Mouse (Mus musculus): ENCODE measurements around the gene Sigirr. TPM values are rescaled to one million over a fixed set of nuclear protein-coding genes. Genes with fewer than 3 reads are reported as not detected.
A peak's percentile ranks its signal among the peaks of the same experiment; 100 is the strongest.

The Sigirr gene
- polyA plus RNA-seq, 1 experiment from 2014 or later: 2.3 TPM

DNA sequence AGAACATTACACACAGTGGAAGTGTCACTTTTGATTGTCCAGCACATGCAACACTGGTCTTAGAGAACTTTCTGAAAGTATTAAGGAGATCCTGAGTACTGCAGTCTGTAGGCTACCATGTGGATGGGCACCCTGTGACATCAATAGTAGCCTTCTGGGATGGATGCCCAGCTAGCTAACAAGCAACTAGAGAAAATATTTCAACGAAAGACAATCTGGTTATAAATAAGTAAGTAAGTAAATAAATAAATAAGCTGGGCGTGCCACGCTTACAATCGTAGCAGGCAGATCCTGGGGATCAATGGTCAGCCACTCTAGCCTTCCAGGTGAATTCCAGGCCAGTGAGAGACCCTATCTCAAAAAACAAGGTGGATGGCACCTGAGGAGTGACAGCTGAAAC lies 48.4 kb downstream of the Sigirr start:
- Histone ChIP-seq H3K27ac (replicated peaks) (no peak overlapping the region), H3K4me1 (peaks cover 18% of the 10 kb centered on the region), H3K36me3 (peaks cover 15% of the 10 kb centered on the region), H3K4me3 (no peak overlapping the region), H3K27me3 (ENCODE audit: low read depth, poor library complexity, severe bottlenecking) (peaks cover 4% of the 10 kb centered on the region; the same call in 1 of the 2 replicates), H3K9me3 (replicated peaks) (0 out of 2 replicates have a peak, but pooled peaks cover 5% of the 10 kb centered on the region)
- 94% methylated on average over 4 of the region's 4 CpGs for WGBS
- no peak for DNase-seq (ENCODE audit: low spot score)

DNA sequence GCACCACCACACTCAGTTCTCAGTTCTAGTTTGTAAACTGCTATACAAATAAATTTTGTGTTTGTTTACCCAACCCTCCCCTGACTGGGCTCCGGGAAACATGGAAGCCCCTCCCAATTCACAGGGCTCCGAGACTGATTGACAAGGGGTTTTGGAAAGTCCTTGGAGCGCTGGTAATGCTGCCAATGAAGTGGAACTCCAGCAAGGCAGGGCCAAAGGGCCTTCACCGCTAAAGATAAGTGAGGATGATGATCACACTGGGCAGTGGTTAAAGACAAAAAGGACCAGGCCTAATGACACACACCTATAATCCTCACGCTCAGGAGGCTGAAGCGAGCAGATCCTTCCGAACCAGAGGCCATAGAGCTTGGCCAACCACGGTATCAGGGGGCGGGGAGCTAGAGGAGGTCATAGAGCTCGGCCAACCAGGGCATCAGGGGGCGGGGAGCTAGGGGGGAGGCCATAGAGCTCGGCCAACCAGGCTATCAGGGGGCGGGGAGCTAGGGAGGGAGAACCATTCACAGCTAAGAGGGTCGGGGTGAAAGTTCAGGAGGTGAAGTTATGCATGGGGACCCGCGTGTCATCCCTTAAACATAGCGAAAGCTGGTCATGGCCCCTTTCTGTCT lies 49.2 kb downstream of the Sigirr start:
- Histone ChIP-seq H3K27me3 (ENCODE audit: low read depth, poor library complexity, severe bottlenecking) (peaks cover 7% of the 10 kb centered on the region; the same call in 1 of the 2 replicates), H3K4me1 (peaks cover 21% of the 10 kb centered on the region), H3K4me3 (no peak overlapping the region), H3K9me3 (replicated peaks) (0 out of 2 replicates have a peak, but pooled peaks cover 5% of the 10 kb centered on the region), H3K27ac (replicated peaks) (no peak overlapping the region), H3K36me3 (peaks cover 6% of the 10 kb centered on the region)
- 66% methylated on average over 17 of the region's 17 CpGs for WGBS
- no peak for DNase-seq (ENCODE audit: low spot score)

DNA sequence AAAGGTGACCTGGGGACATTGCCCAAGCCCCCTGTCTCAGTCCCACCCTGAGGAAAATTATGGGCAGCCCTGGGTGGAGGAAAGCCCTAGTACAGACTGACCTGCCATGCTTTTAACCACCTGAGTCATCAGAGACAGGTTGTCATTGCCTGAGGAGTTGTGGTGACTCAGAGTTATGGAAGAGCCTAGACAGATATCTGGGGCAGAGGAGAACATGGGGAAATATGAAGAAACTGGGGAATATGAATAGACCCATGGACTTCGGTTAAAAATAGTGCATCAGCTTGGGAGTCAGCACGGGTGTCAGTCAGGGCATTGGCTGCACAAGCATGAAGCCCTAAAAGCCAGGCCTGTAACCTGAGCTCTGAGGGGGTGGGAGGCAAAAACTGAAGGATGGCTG lies 51.0 kb downstream of the Sigirr start:
- H3K27me3 ChIP-seq (ENCODE audit: low read depth, poor library complexity, severe bottlenecking): peaks cover 7% of the 10 kb centered on the region; the same call in 1 of the 2 replicates
- H3K36me3 ChIP-seq: no peaks in the 10 kb centered on the region
- WGBS: 82% methylated on average over 2 of the region's 2 CpGs
- no peak overlapping the region for H3K4me3 ChIP-seq
- no peak overlapping the region for H3K27ac ChIP-seq (replicated peaks)
- H3K4me1 ChIP-seq: peaks cover 21% of the 10 kb centered on the region
- no peaks in the 10 kb centered on the region for H3K9me3 ChIP-seq (replicated peaks)
- DNase-seq (ENCODE audit: low spot score): no peak

DNA sequence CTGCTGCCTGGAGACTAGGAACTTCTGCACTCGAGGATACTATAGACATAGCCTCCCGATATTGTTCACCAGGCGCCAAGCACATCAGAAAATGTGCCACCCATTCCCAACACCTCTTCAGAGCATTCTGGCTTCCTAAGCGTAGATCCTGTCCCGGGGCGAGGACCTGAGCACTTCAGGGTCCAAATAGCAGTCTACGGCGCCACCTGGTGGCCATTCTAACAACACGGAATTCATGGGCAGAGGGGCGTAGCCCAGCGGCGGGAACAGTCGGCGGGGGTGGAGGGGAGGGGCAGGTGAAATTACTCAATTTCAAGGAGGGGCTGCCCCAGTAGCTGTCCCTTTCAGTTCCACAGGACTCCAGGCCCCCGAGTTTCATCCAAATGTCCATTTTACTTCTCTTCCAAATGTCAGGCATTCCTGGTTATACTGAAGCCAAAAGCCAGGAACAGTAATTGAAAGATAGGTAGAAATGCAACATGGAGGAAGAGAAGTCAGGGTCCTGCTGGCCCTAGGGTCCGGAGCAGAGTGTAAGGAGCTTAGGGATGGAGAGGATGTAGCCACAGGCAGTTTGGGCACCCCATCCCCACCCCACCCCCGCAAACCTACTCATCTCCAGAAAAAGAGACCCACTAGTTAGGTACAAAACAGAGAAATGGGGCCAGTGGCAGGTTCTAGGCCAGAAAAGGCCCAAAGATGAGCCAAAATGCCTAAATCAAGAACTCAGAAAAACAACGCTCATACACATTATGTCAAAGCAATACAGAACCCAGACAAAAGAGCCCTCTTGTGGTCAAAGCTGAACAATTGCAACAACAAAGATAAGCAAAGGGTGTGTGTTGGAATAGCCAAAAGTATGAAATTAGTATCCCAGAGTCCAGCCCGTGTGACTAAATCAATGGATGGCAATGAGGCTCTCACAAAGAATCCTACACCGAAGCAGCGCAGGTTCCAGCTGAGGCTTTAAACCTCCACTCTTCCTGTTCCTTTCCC lies 51.9 kb downstream of the Sigirr start:
- no peaks in the 10 kb centered on the region for H3K9me3 ChIP-seq (replicated peaks)
- H3K36me3 ChIP-seq: no peaks in the 10 kb centered on the region
- DNase-seq (ENCODE audit: low spot score): peak; percentile 91
- peaks cover 21% of the 10 kb centered on the region for H3K4me1 ChIP-seq
- WGBS: 12% methylated on average over 21 of the region's 21 CpGs
- H3K27me3 ChIP-seq (ENCODE audit: low read depth, poor library complexity, severe bottlenecking): peaks cover 7% of the 10 kb centered on the region; the same call in 1 of the 2 replicates
- peak overlapping the region; percentile 75 for H3K27ac ChIP-seq (replicated peaks)
- peak overlapping the region; percentile 55 for H3K4me3 ChIP-seq

DNA sequence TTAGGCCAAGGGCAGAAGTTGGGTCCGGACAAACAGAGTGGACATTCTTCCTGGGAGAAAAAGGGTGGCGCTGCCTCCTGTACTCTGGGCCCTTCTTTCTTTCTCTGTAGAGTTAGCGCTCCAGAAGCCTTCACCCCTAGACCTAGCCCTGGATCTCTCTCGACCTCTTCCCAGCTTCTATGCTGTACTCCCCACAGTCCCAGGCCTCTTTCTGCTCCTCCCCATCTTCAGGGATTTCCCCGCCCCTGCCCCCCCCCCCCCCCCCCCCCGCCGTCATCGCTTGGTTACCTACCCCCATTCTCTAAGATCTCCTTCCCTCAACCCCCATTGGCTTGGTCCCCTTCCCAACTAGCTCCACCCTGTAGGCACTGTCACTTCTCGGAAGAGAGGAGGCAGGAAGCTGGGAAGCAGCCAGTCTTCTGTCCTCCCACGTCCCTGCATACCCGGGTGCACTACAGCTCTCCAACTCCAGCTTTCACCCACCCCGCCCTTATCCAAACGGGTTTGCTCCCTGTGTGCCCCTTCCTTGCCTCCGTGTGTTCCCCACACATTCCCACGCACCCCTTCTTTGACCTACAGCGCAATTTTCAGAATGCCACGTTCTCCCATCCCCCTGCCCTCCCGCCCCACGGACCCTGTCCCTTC lies 52.7 kb downstream of the Sigirr start:
- DNase-seq (ENCODE audit: low spot score): peak; percentile 58
- Histone ChIP-seq H3K36me3 (no peaks in the 10 kb centered on the region), H3K4me3 (peak overlapping the region; percentile 55), H3K27ac (replicated peaks) (peak overlapping the region; percentile 75), H3K4me1 (peaks cover 21% of the 10 kb centered on the region), H3K27me3 (ENCODE audit: low read depth, poor library complexity, severe bottlenecking) (peaks cover 7% of the 10 kb centered on the region; the same call in 1 of the 2 replicates), H3K9me3 (replicated peaks) (no peaks in the 10 kb centered on the region)
- WGBS: 5% methylated on average over 15 of the region's 19 CpGs

DNA sequence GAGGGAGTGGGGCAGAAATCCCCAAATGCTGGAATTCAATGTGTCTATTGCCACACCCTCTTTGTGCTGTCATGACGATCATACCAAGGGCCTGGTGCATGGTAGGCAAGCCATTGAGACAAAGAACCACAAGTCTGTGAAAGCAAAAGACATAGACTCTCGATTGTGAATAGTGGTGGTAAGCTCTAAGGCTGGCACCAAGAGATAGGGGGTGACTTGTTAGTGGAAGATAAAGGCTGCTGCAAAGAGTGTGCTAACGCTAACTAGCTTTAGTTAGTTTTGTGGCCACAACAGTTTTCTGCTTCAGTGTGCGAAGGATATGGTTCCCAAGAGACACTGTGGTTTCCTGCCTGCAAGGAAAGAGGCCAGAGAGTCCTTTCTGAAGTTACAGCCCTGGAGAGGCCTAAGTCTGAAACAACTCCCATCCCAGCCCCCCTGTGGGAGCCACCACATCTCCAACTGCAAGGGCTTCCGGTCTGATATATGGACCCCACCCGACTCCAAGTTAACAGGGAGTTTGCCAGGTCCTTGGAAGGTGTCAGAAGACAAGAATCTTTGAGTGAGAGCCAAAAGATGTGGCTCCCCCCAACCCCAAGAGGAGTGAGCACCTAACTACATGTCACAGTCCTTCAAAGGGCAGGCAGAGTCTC lies 53.3 kb downstream of the Sigirr start:
- peak overlapping the region; percentile 55; the same call in 1 of the 2 replicates for H3K4me3 ChIP-seq
- peak overlapping the region; percentile 75 for H3K27ac ChIP-seq (replicated peaks)
- H3K36me3 ChIP-seq: no peaks in the 10 kb centered on the region
- peaks cover 21% of the 10 kb centered on the region for H3K4me1 ChIP-seq
- 68% methylated on average over 6 of the region's 6 CpGs for WGBS
- peaks cover 7% of the 10 kb centered on the region; the same call in 1 of the 2 replicates for H3K27me3 ChIP-seq (ENCODE audit: low read depth, poor library complexity, severe bottlenecking)
- H3K9me3 ChIP-seq (replicated peaks): no peaks in the 10 kb centered on the region
- DNase-seq (ENCODE audit: low spot score): no peak

DNA sequence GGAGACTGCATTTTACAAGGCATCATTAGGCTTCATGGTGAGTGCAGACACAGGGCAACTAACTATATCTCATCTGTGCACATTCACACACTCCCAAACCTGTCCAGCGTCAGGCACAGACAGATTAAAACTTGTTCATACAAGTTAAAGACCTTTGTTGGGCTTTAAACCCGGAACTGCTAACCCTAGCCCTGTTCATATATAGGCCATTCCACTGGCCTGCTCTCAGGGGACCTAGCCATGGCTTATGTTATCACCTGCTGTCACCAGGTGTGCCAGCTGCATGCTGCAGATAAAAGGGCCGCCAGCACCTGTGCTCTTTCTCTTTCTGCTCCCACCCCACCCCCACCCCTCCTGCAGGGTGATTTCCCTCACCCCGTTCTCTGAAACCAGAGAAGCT lies 57.8 kb downstream of the Sigirr start:
- no peak for DNase-seq (ENCODE audit: low spot score)
- no peaks in the 10 kb centered on the region for H3K36me3 ChIP-seq

DNA sequence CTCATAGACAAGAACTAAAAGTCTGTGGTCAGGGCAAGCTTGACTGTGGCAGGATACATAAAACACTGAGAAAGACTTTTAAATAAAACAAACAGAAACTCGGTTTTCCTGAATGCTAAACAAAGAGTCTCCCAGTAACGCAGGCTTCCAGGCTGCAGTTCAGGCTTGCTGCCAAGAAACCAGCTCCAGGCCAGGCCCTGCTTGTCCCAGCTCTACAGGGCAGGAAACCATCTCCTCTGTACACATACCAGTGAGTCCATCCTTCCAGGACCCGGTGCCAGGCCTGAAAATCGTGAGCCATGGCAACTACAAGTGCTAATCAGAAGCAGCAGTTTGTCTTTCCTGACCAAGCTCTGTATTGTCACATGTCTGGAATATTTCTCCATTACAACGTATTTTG lies 58.7 kb downstream of the Sigirr start:
- DNase-seq (ENCODE audit: low spot score): peak; percentile 23
- 41% methylated on average over 5 of the region's 5 CpGs for WGBS
- Histone ChIP-seq H3K4me1 (peaks cover 5% of the 10 kb centered on the region; the same call in 1 of the 2 replicates), H3K4me3 (no peak overlapping the region), H3K27me3 (ENCODE audit: low read depth, poor library complexity, severe bottlenecking) (no peaks in the 10 kb centered on the region), H3K9me3 (replicated peaks) (no peaks in the 10 kb centered on the region), H3K27ac (replicated peaks) (0 out of 2 replicates have a peak overlapping the region, but pooled peaks have one; percentile 61), H3K36me3 (no peaks in the 10 kb centered on the region)

More for the DNA sequence above, 57.8 kb downstream of the Sigirr start:
- Histone ChIP-seq H3K27me3 (ENCODE audit: low read depth, poor library complexity, severe bottlenecking) (peaks cover 7% of the 10 kb centered on the region; the same call in 1 of the 2 replicates), H3K4me3 (no peak overlapping the region), H3K9me3 (replicated peaks) (no peaks in the 10 kb centered on the region), H3K27ac (replicated peaks) (no peak overlapping the region), H3K4me1 (peaks cover 12% of the 10 kb centered on the region)
- 53% methylated on average over 4 of the region's 4 CpGs for WGBS

Other genes starting within 250 kb of the Sigirr start
- not detected in 2 replicates for gene Gm45785, start 244.2 kb downstream of the Sigirr start, polyA plus RNA-seq (2016; fragmentation: Nextera tagmentation; extraction: Ambion mirVana)
- gene Ric8a, start 243.6 kb downstream of the Sigirr start, polyA plus RNA-seq (2016; fragmentation: Nextera tagmentation; extraction: Ambion mirVana): 54.3 and 71.1 TPM in 2 replicates
- 20.1 and 25.9 TPM in 2 replicates for gene Bet1l, start 243.0 kb downstream of the Sigirr start, polyA plus RNA-seq (2016; fragmentation: Nextera tagmentation; extraction: Ambion mirVana)
- gene Psmd13, start 218.6 kb downstream of the Sigirr start, polyA plus RNA-seq (2016; fragmentation: Nextera tagmentation; extraction: Ambion mirVana): 343 and 348 TPM in 2 replicates
- 29.2 and 31.8 TPM in 2 replicates for gene Sirt3, start 218.3 kb downstream of the Sigirr start, polyA plus RNA-seq (2016; fragmentation: Nextera tagmentation; extraction: Ambion mirVana)
- gene Cox8b, start 200.1 kb downstream of the Sigirr start, polyA plus RNA-seq (2016; fragmentation: Nextera tagmentation; extraction: Ambion mirVana): not detected in 2 replicates
- gene Nlrp6, start 179.7 kb downstream of the Sigirr start, polyA plus RNA-seq (2016; fragmentation: Nextera tagmentation; extraction: Ambion mirVana): 0.05 and 0.07 TPM in 2 replicates
- gene Pgghg, start 159.2 kb downstream of the Sigirr start, polyA plus RNA-seq (2016; fragmentation: Nextera tagmentation; extraction: Ambion mirVana): 15.4 and 17.1 TPM in 2 replicates
- gene Ifitm5, start 150.3 kb downstream of the Sigirr start, polyA plus RNA-seq (2016; fragmentation: Nextera tagmentation; extraction: Ambion mirVana): 1.2 and 1.3 TPM in 2 replicates
- gene Gm45717, start 144.6 kb downstream of the Sigirr start, polyA plus RNA-seq (2016; fragmentation: Nextera tagmentation; extraction: Ambion mirVana): 0.42 TPM in 1 of 2 replicates, not detected in the other
- 305 and 352 TPM in 2 replicates for gene Ifitm2, start 144.6 kb downstream of the Sigirr start, polyA plus RNA-seq (2016; fragmentation: Nextera tagmentation; extraction: Ambion mirVana)
- gene Ifitm1, start 133.4 kb downstream of the Sigirr start, polyA plus RNA-seq (2016; fragmentation: Nextera tagmentation; extraction: Ambion mirVana): 6.3 and 8.4 TPM in 2 replicates
- gene Ifitm3, start 89.8 kb downstream of the Sigirr start, polyA plus RNA-seq (2016; fragmentation: Nextera tagmentation; extraction: Ambion mirVana): 13.7 and 16.8 TPM in 2 replicates
- gene Ifitm6, start 82.6 kb downstream of the Sigirr start, polyA plus RNA-seq (2016; fragmentation: Nextera tagmentation; extraction: Ambion mirVana): 0.21 TPM in 1 of 2 replicates, not detected in the other
- gene Gm17387, start 71.4 kb downstream of the Sigirr start, polyA plus RNA-seq (2016; fragmentation: Nextera tagmentation; extraction: Ambion mirVana): not detected in 2 replicates
- gene B4galnt4, start 39.5 kb downstream of the Sigirr start, polyA plus RNA-seq (2016; fragmentation: Nextera tagmentation; extraction: Ambion mirVana): 26.8 and 29.4 TPM in 2 replicates
- 1.8 and 2.0 TPM in 2 replicates for gene Pkp3, start 22.4 kb downstream of the Sigirr start, polyA plus RNA-seq (2016; fragmentation: Nextera tagmentation; extraction: Ambion mirVana)
- gene Ano9, start 17.2 kb upstream of the Sigirr start, polyA plus RNA-seq (2016; fragmentation: Nextera tagmentation; extraction: Ambion mirVana): 0.07 and 0.16 TPM in 2 replicates
- 86.5 and 94.7 TPM in 2 replicates for gene Ptdss2, start 21.8 kb upstream of the Sigirr start, polyA plus RNA-seq (2016; fragmentation: Nextera tagmentation; extraction: Ambion mirVana)
- 64.5 and 66.6 TPM in 2 replicates for gene Rnh1, start 72.3 kb upstream of the Sigirr start, polyA plus RNA-seq (2016; fragmentation: Nextera tagmentation; extraction: Ambion mirVana)
- 84.2 and 87.5 TPM in 2 replicates for gene Hras, start 93.4 kb upstream of the Sigirr start, polyA plus RNA-seq (2016; fragmentation: Nextera tagmentation; extraction: Ambion mirVana)
- gene Lrrc56, start 93.6 kb upstream of the Sigirr start, polyA plus RNA-seq (2016; fragmentation: Nextera tagmentation; extraction: Ambion mirVana): 14.4 and 14.6 TPM in 2 replicates
- 3.8 and 5.1 TPM in 2 replicates for gene Lmntd2, start 113.5 kb upstream of the Sigirr start, polyA plus RNA-seq (2016; fragmentation: Nextera tagmentation; extraction: Ambion mirVana)
- 55.6 and 57.2 TPM in 2 replicates for gene Rassf7, start 115.3 kb upstream of the Sigirr start, polyA plus RNA-seq (2016; fragmentation: Nextera tagmentation; extraction: Ambion mirVana)
- gene Phrf1, start 128.2 kb upstream of the Sigirr start, polyA plus RNA-seq (2016; fragmentation: Nextera tagmentation; extraction: Ambion mirVana): 114 and 125 TPM in 2 replicates
- gene Irf7, start 165.9 kb upstream of the Sigirr start, polyA plus RNA-seq (2016; fragmentation: Nextera tagmentation; extraction: Ambion mirVana): 0.58 and 1.4 TPM in 2 replicates
- gene Cdhr5, start 176.2 kb upstream of the Sigirr start, polyA plus RNA-seq (2016; fragmentation: Nextera tagmentation; extraction: Ambion mirVana): not detected in 2 replicates
- 0.79 and 2.4 TPM in 2 replicates for gene Sct, start 178.6 kb upstream of the Sigirr start, polyA plus RNA-seq (2016; fragmentation: Nextera tagmentation; extraction: Ambion mirVana)
- 0.32 and 0.62 TPM in 2 replicates for gene Drd4, start 191.4 kb upstream of the Sigirr start, polyA plus RNA-seq (2016; fragmentation: Nextera tagmentation; extraction: Ambion mirVana)
- gene Deaf1, start 227.1 kb upstream of the Sigirr start, polyA plus RNA-seq (2016; fragmentation: Nextera tagmentation; extraction: Ambion mirVana): 57.4 and 67.2 TPM in 2 replicates
- 52.2 and 58.1 TPM in 2 replicates for gene Tmem80, start 227.2 kb upstream of the Sigirr start, polyA plus RNA-seq (2016; fragmentation: Nextera tagmentation; extraction: Ambion mirVana)
- 3.4 and 3.8 TPM in 2 replicates for gene Eps8l2, start 238.3 kb upstream of the Sigirr start, polyA plus RNA-seq (2016; fragmentation: Nextera tagmentation; extraction: Ambion mirVana)